Mouse (Mus musculus) adrenal gland, postnatal 14 days (tissue): ENCODE results near the gene Stat4. TPM values are rescaled to one million over a fixed set of nuclear protein-coding genes. Genes with fewer than 3 reads are reported as not detected.
"Not testable (repeated sequence)": the region's sequence is repeated elsewhere in the genome, so short reads cannot be mapped to it uniquely, and the experiment has no call there.

ENCODE experiments used
- DNase-seq: peaks from one replicate; pipeline ENCODE4 v3.0.0; 2021; ENCODE audit warnings: mixed read lengths
- total RNA-seq: library from RNA; stranded (reverse); gene quantifications from 2 replicates; pipeline ENCODE4 v1.2.3, GENCODE M21; 2021

Gene Stat4
- total RNA-seq, 1 experiment from 2014 or later: 0.85 TPM

- DNase-seq: no peak
Measured at GRCm38 (mm10) chr1:52034816-52035752, 48.1 kb downstream of the Stat4 start.

GRCm38 (mm10) chr1:52039151-52039550 lies 52.2 kb downstream of the Stat4 start:
- peak; percentile 27 for DNase-seq

- no peak for DNase-seq
Measured at GRCm38 (mm10) chr1:52039626-52040025, 52.7 kb downstream of the Stat4 start.

GRCm38 (mm10) chr1:52040366-52041061 lies 53.6 kb downstream of the Stat4 start:
- DNase-seq: no peak

- no peak for DNase-seq
Measured at GRCm38 (mm10) chr1:52043191-52043590, 56.2 kb downstream of the Stat4 start.

- not testable (repeated sequence) for DNase-seq
Measured at GRCm38 (mm10) chr1:52046891-52047290, 59.9 kb downstream of the Stat4 start.

GRCm38 (mm10) chr1:52048711-52049110 lies 61.8 kb downstream of the Stat4 start:
- no peak for DNase-seq

- DNase-seq: no peak
Measured at GRCm38 (mm10) chr1:52049827-52050226, 62.9 kb downstream of the Stat4 start.

- DNase-seq: no peak
Measured at GRCm38 (mm10) chr1:52051542-52051941, 64.6 kb downstream of the Stat4 start.

GRCm38 (mm10) chr1:52052910-52053309 lies 66.0 kb downstream of the Stat4 start:
- DNase-seq: no peak

GRCm38 (mm10) chr1:52055947-52056346 lies 69.0 kb downstream of the Stat4 start:
- no peak for DNase-seq

GRCm38 (mm10) chr1:52057153-52057552 lies 70.2 kb downstream of the Stat4 start:
- DNase-seq: no peak

GRCm38 (mm10) chr1:52066276-52066675 lies 79.3 kb downstream of the Stat4 start:
- no peak for DNase-seq

- DNase-seq: no peak
Measured at GRCm38 (mm10) chr1:52066694-52067093, 79.7 kb downstream of the Stat4 start.

GRCm38 (mm10) chr1:52079724-52080367 lies 92.9 kb downstream of the Stat4 start:
- DNase-seq: no peak

- DNase-seq: no peak
Measured at GRCm38 (mm10) chr1:52080375-52080774, 93.4 kb downstream of the Stat4 start.

- DNase-seq: no peak
Measured at GRCm38 (mm10) chr1:52086236-52086635, 99.3 kb downstream of the Stat4 start.

GRCm38 (mm10) chr1:52087128-52087527 lies 100.2 kb downstream of the Stat4 start:
- no peak for DNase-seq

- no peak for DNase-seq
Measured at GRCm38 (mm10) chr1:52088634-52089033, 101.7 kb downstream of the Stat4 start.

- DNase-seq: peak; percentile 55
Measured at GRCm38 (mm10) chr1:52098618-52099232, 111.8 kb downstream of the Stat4 start.

GRCm38 (mm10) chr1:52100496-52100895 lies 113.5 kb downstream of the Stat4 start:
- DNase-seq: peak; percentile 56

- no peak for DNase-seq
Measured at GRCm38 (mm10) chr1:52102795-52103194, 115.8 kb downstream of the Stat4 start.
